Mouse (Mus musculus) embryonic fibroblast, embryonic 13.5 days (primary cell): ENCODE data around the gene Ino80e. TPM values are rescaled to one million over a fixed set of nuclear protein-coding genes. Genes with fewer than 3 reads are reported as not detected.
"Not testable (repeated sequence)": the region's sequence is repeated elsewhere in the genome, so short reads cannot be mapped to it uniquely, and the experiment has no call there.

Source experiments
- H3K27ac ChIP-seq: 2 replicates; pipeline ENCODE4 v1.5.1; 2012; ENCODE audit warnings: low read length, control low read depth, inconsistent platforms; ENCODE audit not compliant: insufficient read depth
- H3K4me1 ChIP-seq: 2 replicates; pipeline ENCODE4 v1.6.1; 2011; ENCODE audit warnings: low read length; ENCODE audit not compliant: control insufficient read depth, insufficient read depth
- H3K4me3 ChIP-seq: 2 replicates; pipeline ENCODE4 v1.5.1; 2011; ENCODE audit warnings: mild to moderate bottlenecking, control low read depth, low read length; ENCODE audit not compliant: insufficient read depth
- CTCF ChIP-seq: IDR thresholded peaks from 2 replicates; pipeline ENCODE4 v1.5.1; 2011; ENCODE audit warnings: mild to moderate bottlenecking, control low read depth, low read length, moderate library complexity, borderline replicate concordance; ENCODE audit not compliant: insufficient read depth
- POLR2A ChIP-seq: IDR thresholded peaks from 2 replicates; pipeline ENCODE4 v1.6.1; 2011; ENCODE audit warnings: low read depth, mild to moderate bottlenecking, control low read depth, low read length, moderate library complexity
- polyA plus RNA-seq: library from polyadenylated mRNA; stranded (reverse); fragments of >200 nt; gene quantifications from 2 replicates; pipeline ENCODE4 v1.2.4, GENCODE M21; 2011; ENCODE audit warnings: low read depth; ENCODE audit not compliant: missing spikeins, insufficient read length

Ino80e gene
- 54.0 and 63.0 TPM in 2 replicates for polyA plus RNA-seq

DNA sequence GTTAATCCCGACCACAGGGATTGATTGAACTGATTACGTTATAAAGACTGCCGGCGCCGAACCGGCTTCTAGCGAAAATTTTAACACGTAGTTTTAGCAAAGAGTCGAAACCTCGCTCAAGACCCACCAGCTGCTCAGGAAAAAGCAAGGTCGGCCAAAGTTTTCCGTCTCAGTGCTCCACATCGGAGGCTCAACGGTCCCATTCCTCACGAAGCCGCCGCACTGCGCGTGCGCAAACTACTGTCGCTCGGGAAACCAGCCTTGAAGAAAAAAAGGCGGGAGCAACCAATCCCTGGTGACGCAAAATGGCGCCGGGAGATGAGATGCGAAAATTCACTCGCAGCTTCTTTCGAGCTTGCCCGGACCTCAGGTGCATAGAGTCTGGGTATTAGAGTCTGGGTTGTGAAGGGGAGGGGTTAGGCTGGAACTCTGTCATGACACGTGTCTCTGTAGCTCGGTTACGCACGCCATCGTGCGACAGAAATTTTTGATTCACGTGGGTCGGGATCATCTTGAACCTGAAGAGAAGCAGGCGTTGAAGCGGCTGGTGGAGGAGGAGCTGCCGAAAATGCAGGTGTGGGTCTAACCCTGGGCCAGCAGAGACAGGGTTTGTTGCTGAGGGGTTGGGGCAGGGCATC, at the start of gene Ino80e:
Ino80e (minus strand) TSS at position 231 of the 638 bp plus-strand sequence.
- TF ChIP-seq CTCF: no peak
- peak; percentile 44; the same call in 1 of the 2 replicates for TF ChIP-seq POLR2A
- H3K27ac ChIP-seq: peak within 1 kb of the TSS; percentile 51
- H3K4me3 ChIP-seq: peak within 1 kb of the TSS; percentile 72
- no peaks in the 10 kb centered on the region for H3K4me1 ChIP-seq

DNA sequence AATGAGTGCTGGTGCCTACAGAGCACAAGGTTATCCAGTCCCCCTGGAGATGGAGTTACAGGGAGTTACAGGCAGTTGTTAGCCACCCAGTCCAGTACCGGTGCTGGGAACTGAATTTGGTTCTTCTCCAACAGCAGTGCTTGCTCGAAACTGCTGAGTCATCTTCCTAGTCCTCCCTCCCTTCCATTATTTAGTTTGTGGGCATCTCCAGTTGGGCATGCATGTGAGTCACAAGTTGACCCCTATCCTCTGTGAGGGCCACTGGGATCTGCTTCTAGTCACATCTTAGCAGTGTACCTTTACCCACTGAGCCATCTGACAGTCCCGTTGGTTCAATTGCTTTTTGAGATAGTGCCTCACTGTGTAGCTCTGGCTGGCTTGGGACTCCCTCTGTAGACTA, 43.4 kb upstream of the Ino80e start:
- Histone ChIP-seq H3K4me1 (no peaks in the 10 kb centered on the region), H3K27ac (no peak overlapping the region), H3K4me3 (no peak overlapping the region)
- TF ChIP-seq POLR2A (no peak), CTCF (no peak)

DNA sequence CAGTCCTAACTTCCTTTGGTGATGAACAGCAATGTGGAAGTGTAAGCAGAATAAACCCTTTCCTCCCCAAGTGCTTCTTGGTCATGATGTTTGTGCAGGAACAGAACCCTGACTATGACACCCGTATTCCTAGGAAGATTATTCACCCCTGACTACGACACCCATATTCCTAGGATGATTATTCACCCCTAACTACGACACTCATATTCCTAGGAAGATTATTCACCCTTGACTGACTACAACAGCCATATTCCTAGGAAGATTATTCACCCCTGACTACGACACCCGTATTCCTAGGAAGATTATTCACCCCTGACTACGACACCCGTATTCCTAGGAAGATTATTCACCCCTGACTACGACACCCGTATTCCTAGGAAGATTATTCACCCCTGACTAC, 37.6 kb upstream of the Ino80e start:
- not testable (repeated sequence) for H3K4me3 ChIP-seq, H3K4me1 ChIP-seq, H3K27ac ChIP-seq

DNA sequence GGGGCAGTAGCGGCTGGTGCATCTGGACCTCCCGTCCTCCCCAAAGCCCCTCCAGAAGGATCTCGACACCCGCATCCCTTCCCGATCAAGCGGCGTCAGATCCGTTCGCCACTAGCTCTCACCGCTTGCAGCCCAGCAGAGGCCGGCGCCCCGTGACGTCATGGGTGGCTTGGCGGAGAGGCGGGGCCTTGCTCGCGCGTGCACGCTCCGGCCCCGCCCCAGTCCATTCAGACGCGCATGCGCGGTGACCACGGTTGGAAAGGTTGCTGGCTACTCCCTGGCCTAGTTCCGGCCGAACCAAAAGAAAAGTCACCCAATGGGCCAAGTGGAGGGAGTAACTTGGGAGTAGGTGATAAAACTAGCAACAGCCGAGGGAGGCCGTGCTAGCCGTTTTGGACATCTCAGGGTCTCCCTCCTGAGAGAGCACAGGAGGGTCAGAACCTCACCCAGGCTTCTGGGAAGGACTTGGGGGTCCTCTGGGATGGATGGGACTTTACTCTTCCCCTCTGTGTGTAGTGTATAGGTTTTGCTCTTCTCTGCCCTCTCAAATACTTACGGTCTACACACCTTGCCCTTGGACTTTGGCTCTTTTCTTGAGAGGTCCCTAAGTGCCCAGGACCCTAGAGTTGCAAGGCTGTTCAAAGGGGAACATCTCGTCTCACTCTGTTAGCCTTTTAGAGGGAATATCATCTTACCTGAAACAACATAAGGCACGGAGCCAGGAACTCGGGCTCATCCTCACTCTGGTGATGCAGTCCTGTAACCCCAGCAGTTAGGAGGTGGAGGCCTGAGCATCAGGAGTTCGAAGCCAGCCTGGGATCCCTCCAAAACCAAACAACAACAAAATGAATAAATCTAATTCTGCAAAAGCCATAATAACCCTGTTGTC, 36.2 kb upstream of the Ino80e start:
- Histone ChIP-seq H3K27ac (no peak overlapping the region), H3K4me1 (no peaks in the 10 kb centered on the region), H3K4me3 (peak overlapping the region; percentile 71)
- TF ChIP-seq CTCF: no peak
- peak; percentile 92 for TF ChIP-seq POLR2A

DNA sequence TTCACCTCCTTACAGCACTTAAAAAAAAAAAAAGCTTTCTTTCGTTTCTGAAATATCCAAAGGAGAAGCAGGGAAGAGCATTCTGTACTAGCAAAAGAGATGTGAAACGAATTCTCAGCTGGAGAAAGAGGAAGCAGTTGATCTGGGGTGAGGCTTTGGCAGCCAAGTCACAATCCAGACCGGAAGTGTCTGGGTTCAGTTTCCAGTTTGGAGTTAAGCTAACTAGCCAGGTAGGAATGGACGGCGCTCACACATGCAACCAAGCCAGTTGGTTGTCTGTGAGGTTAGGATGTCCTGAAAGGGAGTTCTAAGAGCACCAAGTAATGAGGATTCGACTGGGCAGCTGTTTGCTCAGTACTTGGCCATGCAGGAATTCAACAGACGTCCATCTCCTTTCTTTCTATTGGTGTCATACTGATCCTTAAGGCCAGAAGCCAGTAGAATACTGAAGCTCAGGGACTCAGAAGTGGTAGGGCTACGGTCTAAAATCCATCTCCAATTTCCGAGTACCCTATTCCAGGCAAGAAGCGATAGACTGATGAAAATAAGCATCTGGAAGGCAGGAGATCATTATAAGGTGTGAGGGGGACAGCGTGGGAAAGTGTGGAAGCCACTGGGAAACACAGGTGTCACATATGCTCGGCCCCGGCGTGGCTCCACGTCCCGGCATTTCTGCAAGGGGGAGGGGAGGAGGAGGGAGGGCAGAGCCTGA, 35.4 kb upstream of the Ino80e start:
- Histone ChIP-seq H3K4me3 (peak overlapping the region; percentile 71), H3K27ac (no peak overlapping the region), H3K4me1 (no peaks in the 10 kb centered on the region)
- TF ChIP-seq POLR2A: no peak
- no peak for TF ChIP-seq CTCF

DNA sequence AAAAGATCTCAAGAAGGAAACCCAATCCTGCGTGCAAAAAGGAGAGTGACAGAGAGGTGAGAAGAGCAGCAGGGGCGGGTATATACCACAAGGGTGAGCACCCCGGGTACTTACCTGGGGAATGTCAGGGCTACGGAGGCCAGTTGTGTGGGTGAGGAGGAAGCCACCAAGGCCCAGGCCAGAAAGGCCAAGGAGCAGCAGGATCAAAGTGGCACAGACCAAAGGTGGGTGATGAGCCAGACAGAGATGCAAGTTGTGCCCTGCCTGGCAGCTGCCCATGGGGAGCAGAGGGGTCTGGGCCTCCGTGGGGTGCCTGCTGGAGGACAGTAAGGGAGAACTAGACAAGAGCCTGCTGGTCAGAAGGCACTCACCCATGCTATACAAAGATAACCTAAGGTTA, 34.7 kb upstream of the Ino80e start:
- Histone ChIP-seq H3K4me1 (no peaks in the 10 kb centered on the region), H3K4me3 (no peak overlapping the region), H3K27ac (no peak overlapping the region)
- TF ChIP-seq POLR2A (no peak), CTCF (no peak)

DNA sequence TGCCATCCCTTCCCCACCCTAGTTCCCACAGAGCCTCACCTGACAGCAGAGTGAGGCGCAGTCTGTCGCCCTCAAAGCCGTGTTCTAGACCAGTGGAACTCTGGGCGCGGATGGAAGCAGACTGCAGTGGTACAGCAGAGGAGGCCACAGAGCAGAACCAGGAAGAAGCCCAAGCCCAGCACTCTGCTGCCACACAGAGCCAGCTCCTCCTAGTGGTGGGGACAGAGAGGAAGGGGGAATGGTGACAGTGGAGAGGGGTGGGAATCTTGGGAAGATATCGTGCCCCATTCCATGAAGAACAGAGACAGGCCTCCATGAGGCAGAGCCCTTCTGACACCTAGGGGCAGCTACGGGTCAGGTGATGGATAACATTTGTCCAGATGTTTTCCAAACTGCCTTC, 26.7 kb upstream of the Ino80e start:
- Histone ChIP-seq H3K4me1 (no peaks in the 10 kb centered on the region), H3K4me3 (no peak overlapping the region), H3K27ac (no peak overlapping the region)
- TF ChIP-seq POLR2A: no peak
- peak; percentile 55; the same call in 1 of the 2 replicates for TF ChIP-seq CTCF

DNA sequence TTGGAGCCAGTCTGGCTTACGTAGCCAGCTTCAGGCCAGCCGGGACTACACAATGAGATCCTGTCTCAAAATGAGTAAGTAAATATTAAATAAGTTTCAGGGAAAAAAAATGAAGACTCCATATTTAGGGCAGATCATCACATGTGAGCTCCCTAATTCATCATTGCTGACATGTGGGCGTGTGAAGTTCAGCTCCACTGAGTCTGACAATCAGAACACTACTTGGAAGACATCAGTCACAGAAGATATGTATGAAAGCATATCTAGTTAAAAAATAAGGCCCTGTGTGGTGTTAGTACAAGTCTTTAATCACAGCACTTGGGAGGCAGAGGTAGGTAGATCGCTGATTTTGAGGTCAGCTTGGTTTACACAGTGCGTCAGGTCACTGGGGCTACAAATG, 25.1 kb upstream of the Ino80e start:
- no peaks in the 10 kb centered on the region for H3K4me1 ChIP-seq
- no peak for TF ChIP-seq POLR2A
- TF ChIP-seq CTCF: no peak
- H3K4me3 ChIP-seq: no peak overlapping the region
- no peak overlapping the region for H3K27ac ChIP-seq

DNA sequence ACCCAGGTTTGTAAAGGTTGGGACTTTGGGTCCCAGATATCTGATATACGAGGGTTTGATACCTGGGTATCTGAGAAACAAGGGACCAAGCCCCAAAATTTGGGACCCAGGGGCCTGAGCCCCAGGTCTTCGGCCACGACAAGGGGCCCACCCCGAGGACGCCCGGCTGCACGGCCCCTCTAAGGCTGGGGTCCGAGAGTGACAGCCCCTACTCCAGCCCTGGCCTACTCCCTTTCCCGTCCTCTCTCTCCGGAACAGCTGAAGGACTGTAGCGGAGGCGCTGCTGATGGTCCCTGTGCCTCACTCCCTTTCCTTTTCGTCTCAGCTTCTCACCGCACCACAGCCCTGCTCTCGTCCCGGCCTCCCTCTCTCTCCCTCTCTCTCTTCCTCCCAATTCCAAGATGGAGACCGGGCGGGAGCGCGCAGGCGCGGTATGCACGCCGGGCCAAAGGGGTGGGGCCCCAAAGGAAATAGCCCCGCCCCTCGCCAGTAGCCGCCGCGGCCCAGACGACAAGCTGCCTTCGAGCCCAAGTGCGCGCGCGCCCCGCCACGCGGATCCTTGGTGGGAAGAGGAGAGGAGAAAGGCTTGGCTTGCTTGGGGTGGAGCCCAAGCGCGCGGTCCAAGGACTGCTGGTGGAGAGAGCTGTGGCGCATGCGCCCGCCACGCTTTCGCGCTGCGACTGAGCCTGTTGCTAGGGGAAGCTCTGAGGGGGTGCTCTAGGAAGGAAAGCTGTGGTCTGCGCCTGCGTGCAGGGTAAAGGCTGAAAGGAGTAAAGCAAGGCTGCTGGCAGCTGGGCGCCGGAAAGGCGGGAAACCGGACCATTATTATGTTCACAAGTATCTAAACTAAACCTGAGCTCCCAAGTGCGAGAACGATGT, 22.3 kb upstream of the Ino80e start, which contains the start of gene Taok2:
Taok2 (minus strand) TSS at position 418 of the 879 bp plus-strand sequence.
- Histone ChIP-seq H3K27ac (peak within 1 kb of the TSS; percentile 80), H3K4me1 (no peaks in the 10 kb centered on the region; the same call in 1 of the 2 replicates), H3K4me3 (peak within 1 kb of the TSS; percentile 96)
- peak; percentile 98 for TF ChIP-seq POLR2A
- TF ChIP-seq CTCF: no peak
